Mouse (Mus musculus) right cerebral cortex, adult 18-20 months (tissue): Measurements from ENCODE around the gene Ifnz.
"Not testable (repeated sequence)": the region's sequence is repeated elsewhere in the genome, so short reads cannot be mapped to it uniquely, and the experiment has no call there.

Experiments
- DNase-seq: peaks from one replicate; pipeline ENCODE4 v3.0.0; 2022; ENCODE audit warnings: mixed read lengths

Ifnz gene

DNA sequence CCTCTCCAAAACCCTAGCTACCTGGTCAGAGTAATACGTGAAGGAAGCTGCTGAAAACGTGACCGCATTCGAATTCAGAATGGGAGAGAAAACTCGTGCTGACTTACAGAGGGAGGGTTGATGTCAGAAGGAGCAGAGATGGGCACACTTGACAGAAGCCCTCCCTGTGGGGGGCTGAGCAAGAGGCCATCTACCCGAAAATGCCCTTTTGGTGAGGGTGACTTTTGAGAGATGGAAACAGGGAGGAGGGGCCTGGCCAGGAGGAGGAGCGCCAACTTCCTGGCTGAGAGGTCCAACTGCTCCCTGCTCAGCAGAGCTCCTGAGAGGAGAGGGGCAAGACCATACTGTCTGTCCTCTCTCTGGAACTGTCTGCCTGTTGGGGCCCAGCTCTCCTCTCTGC, at the start of gene Ifnz:
Ifnz (plus strand) TSS at position 301 of the 400 bp plus-strand sequence.
- DNase-seq, result not testable (repeated sequence)

DNA sequence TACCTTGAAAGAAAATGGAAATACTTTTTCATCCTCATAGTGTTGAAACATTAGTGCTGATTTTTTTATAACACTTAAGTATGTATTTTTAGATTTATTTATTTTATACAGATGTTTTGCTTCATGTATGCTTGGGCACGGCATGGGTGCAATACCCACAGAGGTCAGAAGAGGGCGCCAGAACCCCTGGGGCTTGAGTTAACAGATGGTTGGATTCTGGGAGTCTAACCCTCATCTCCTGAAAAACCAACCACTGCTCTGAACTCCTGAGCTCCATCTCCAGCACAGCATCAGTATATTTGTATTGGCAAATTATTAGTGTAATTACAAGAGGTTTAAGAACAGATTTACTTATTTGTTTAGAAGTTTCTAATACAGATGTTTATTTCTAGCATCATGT, 43.5 kb upstream of the Ifnz start:
- peak; percentile 28 for DNase-seq

DNA sequence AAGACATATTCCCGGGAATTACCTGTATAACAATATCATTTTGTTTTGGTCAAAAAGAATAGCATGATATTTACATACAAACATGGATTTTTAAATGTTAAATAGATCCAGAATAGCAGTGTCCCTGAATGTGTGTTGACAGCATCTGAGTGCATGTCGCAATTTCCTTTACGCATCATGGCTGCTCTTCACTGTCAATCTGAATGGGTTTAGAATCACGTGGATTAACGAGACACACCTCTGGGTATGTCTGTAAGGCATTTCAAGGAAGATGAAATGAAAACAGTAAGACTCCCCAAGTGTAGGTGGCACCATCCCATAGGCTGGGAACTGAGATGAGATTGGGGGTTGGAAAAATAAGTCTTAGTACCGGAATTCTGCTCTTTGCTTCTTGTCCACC, 42.9 kb upstream of the Ifnz start:
- no peak for DNase-seq

DNA sequence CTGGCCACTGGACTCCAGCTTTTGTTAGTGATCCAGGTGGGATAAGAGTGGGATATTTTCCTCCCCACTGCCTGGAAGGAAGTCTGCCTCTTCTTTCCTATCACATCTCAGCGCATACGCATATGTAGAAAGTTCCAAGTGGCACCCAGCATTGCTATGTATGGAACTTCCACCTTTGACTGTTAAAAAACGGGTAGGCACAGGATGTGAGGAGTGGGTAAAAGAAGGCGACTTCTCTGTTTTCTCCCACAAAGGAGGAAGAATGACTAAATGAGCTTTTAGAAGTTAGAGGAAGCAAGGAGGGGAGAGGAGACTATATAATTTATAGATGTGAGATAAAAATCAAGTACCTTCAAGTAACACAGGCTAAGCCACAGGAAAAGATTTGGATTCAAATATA, 40.5 kb upstream of the Ifnz start:
- DNase-seq, result no peak

DNA sequence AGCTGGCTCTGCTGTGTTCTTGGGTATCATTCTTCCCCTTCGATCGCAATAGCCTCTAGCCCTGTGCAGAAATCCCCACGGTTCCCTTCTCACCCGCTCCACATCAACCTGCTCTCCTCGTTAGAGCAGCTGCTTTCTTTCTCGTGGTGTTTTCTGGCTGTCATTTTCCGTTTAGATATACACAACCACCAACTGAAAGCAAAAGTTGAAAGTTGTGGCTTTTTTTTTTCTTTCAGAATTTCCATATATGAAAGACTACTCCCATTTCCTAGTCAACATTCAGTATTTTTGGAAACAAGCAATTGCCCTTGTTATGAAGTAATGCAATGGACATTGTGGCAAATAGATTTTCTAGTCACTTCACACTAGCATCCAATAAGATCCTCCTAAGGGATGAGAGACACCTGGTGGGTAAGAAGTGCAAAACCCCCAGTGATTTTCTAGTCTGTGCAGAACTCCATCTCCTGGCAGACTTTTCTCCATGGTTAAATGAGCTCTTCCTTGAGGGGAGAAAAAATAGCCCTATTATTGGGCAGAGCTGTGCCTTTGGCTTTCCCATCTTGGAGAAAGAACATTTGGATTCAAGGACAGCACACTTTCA, 39.1 kb upstream of the Ifnz start:
- DNase-seq, result no peak

DNA sequence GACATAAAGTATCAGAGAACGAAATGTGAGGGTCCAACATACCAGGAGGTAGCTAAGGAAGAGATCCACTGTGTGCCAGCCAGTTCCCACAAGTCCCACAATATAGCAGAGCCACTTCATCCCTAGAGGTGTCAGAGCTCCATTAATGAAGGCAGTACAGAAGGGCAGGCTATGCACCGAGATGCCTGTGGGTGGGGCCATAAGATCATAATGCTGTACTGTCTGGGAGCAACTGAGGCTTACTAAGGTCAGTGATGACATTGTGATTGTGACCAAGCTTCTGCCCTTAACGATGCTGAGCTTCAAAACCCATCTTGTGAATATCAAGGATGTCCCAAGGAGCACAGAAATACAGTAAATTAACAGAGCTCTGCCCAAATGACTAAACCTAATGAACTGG, 37.7 kb upstream of the Ifnz start:
- no peak for DNase-seq

DNA sequence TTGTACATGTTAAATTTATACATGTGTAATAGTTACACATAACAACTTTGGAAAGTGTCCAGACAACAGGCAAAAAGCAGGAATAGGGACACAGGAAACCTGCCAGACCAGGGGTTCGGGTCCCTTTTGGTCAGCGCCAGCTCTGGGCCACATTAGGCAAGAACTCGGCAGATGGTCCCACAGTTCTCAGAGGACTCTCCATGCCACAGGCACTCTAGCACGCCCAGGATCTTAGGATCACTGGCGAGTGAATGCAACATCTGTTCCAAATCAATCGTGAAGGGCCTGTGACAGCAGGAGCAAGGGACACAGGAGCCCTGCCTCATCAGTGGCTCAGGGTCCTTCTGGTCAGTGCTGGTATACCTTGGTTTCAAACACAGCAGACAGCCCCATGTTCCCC, 32.0 kb upstream of the Ifnz start:
- DNase-seq, result no peak

DNA sequence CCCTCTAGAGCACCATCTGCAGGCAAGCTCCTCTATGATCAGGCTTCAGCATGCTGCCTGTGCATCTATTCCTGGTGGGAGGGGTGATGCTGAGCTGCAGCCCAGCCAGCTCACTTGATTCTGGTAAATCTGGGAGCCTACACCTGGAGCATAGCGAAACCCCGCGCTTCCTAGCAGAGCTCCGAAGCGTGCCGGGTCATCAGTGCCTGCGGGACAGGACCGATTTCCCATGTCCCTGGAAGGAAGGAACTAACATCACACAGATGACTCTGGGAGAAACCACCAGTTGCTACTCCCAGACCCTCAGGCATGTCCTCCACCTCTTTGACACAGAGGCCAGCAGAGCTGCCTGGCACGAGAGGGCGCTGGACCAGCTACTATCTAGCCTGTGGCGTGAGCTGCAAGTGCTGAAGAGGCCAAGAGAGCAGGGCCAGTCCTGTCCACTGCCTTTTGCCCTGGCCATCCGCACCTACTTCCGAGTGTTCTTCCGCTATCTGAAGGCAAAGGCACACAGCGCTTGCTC, 27.1 kb upstream of the Ifnz start, which contains the start of gene Gm13271:
Gm13271 (plus strand) TSS at position 51 of the 523 bp plus-strand sequence.
- DNase-seq, result peak; percentile 73

DNA sequence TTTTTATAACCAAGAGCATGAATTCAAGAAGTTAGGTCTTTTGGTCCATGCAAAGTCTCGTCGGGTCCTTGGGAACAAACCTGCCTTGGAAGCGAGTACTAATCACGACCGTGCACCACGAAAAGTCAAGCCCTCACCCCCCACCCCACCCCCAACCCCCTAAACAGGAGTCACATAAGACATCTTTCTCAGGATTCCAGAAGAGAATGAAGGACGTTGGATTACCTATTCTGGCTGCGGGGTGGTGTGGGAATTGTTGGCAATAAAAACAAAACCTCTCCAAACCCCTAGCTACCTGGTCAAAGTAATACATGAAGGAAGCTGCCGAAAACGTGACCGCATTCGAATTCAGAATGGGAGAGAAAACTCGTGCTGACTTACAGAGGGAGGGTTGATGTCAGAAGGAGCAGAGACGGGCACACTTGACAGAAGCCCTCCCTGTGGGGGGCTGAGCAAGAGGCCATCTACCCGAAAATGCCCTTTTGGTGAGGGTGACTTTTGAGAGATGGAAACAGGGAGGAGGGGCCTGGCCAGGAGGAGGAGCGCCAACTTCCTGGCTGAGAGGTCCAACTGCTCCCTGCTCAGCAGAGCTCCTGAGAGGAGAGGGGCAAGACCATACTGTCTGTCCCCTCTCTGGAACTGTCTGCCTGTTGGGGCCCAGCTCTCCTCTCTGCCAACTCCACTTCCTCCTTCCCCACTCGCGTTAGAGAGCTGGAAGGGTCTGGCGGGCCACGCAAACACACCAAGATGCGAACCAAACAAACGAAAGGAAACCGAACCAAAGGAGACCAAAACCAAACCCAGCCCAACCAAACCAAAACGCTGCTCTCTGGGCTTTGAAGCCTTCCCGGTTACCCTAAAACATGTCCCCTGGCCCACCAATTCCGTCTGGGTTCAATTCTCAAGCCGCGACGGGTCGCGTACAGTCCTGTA, 25.1 kb upstream of the Ifnz start:
- DNase-seq, result not testable (repeated sequence)

DNA sequence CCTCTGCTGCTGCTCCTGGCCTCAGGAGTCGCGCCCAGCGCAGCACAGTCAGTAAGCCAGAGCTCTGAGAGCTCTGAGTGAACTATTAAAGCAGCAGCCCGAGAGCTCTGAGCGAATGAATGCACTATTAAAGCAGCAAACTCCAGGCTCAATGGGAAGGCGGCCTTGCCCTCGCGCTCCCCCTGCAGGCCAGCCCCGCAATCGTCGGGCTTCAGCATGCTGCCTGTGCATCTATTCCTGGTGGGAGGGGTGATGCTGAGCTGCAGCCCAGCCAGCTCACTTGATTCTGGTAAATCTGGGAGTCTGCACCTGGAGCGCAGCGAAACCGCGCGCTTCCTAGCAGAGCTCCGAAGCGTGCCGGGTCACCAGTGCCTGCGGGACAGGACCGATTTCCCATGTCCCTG, 24.3 kb upstream of the Ifnz start:
- peak; percentile 88 for DNase-seq

DNA sequence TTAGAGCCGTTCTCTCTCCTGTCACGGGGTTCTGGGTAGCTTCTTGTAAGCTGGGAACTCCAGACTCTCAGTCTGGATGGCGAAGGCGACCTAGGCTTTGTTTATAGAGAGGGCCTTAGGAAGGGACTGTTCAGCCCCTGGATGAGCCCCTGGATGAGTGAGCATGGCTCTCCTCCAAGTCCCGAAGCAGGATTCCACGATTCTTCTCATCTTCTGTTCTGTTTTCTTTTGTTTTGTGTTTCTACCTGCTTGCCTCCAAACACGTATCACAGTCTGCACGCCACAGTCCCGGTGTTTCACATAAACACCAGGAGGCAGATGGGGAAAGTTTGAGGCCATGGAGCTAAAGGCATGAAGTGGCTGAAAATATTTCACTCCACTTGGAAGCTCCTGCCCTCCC, 23.2 kb upstream of the Ifnz start:
- DNase-seq, result not testable (repeated sequence)

DNA sequence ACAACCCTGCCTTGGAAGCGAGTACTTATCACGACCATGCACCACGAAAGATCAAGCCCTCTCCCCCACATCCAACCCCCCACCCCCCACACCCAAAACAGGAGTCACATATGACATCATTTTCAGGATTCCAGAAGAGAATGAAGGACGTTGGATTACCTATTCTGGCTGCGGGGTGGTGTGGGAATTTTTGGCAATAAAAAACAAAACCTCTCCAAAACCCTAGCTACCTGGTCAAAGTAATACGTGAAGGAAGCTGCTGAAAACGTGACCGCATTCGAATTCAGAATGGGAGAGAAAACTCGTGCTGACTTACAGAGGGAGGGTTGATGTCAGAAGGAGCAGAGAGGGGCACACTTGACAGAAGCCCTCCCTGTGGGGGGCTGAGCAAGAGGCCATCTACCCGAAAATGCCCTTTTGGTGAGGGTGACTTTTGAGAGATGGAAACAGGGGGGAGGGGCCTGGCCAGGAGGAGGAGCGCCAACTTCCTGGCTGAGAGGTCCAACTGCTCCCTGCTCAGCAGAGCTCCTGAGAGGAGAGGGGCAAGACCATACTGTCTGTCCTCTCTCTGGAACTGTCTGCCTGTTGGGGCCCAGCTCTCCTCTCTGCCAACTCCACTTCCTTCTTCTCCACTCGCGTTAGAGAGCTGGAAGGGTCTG, 22.2 kb upstream of the Ifnz start, which contains the start of gene Gm13283:
Gm13283 (plus strand) TSS at position 510 of the 659 bp plus-strand sequence.
- DNase-seq, result peak; percentile 10

DNA sequence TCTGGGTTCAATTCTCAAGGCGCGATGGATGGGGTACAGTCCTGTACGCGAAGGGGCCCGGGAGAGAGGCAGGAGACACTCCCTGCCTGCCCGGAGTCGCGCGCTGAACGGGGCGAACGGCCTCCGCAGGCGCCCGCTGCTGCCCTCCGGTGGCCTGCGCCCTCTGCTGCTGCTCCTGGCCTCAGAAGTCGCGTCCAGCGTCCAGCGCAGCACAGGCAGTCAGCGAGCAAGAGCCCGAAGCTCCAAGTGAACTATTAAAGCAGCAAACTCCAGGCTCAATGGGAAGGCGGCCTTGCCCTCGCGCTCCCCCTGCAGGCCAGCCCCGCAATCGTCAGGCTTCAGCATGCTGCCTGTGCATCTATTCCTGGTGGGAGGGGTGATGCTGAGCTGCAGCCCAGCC, 21.5 kb upstream of the Ifnz start:
- DNase-seq, result peak; percentile 46

DNA sequence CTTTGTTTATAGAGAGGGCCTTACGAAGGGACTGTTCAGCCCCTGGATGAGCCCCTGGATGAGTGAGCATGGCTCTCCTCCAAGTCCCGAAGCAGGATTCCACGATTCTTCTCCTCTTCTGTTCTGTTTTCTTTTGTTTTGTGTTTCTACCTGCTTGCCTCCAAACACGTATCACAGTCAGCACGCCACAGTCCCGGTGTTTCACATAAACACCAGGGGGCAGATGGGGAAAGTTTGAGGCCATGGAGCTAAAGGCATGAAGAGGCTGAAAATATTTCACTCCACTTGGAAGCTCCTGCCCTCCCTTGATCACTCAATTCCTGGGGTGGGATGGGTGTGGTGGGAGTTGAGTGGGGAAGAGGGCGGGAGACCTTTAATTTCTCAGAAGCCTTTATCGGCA, 20.2 kb upstream of the Ifnz start:
- DNase-seq, result peak; percentile 63

DNA sequence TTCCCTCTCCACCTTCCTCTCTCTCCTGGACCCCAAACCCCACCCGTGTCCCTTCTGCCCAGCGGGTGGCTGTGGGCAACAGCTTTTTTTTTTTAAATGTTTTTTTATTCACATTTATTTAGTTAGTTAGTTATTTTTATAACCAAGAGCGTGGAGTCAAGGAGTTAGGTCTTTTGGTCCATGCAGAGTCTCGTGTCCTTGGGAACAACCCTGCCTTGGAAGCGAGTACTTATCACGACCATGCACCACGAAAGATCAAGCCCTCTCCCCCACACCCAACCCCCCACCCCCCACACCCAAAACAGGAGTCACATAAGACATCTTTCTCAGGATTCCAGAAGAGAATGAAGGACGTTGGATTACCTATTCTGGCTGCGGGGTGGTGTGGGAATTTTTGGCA, 19.6 kb upstream of the Ifnz start:
- not testable (repeated sequence) for DNase-seq

DNA sequence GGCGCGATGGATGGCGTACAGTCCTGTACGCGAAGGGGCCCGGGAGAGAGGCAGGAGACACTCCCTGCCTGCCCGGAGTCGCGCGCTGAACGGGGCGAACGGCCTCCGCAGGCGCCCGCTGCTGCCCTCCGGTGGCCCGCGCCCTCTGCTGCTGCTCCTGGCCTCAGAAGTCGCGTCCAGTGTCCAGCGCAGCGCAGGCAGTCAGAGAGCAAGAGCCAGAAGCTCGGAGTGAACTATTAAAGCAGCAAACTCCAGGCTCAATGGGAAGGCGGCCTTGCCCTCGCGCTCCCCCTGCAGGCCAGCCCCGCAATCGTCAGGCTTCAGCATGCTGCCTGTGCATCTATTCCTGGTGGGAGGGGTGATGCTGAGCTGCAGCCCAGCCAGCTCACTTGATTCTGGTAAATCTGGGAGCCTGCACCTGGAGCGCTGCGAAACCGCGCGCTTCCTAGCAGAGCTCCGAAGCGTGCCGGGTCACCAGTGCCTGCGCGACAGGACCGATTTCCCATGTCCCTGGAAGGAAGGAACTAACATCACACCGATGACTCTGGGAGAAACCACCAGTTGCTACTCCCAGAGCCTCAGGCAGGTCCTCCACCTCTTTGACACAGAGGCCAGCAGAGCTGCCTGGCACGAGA, 18.4 kb upstream of the Ifnz start:
- DNase-seq, result peak; percentile 9

DNA sequence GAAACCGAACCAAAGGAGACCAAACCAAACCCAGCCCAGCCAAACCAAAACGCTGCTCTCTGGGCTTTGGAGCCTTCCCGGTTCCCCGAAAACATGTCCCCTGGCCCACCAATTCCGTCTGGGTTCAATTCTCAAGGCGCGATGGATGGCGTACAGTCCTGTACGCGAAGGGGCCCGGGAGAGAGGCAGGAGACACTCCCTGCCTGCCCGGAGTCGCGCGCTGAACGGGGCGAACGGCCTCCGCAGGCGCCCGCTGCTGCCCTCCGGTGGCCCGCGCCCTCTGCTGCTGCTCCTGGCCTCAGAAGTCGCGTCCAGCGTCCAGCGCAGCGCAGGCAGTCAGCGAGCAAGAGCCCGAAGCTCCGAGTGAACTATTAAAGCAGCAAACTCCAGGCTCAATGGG, 8.4 kb upstream of the Ifnz start, which contains the start of gene Gm13290:
Gm13290 (plus strand) TSS at position 301 of the 400 bp plus-strand sequence.
- not testable (repeated sequence) for DNase-seq

DNA sequence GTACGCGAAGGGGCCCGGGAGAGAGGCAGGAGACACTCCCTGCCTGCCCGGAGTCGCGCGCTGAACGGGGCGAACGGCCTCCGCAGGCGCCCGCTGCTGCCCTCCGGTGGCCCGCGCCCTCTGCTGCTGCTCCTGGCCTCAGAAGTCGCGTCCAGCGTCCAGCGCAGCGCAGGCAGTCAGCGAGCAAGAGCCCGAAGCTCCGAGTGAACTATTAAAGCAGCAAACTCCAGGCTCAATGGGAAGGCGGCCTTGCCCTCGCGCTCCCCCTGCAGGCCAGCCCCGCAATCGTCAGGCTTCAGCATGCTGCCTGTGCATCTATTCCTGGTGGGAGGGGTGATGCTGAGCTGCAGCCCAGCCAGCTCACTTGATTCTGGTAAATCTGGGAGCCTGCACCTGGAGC, 5.3 kb upstream of the Ifnz start, which contains the start of gene Gm13289:
Gm13289 (plus strand) TSS at position 301 of the 400 bp plus-strand sequence.
- DNase-seq, result not testable (repeated sequence)

DNA sequence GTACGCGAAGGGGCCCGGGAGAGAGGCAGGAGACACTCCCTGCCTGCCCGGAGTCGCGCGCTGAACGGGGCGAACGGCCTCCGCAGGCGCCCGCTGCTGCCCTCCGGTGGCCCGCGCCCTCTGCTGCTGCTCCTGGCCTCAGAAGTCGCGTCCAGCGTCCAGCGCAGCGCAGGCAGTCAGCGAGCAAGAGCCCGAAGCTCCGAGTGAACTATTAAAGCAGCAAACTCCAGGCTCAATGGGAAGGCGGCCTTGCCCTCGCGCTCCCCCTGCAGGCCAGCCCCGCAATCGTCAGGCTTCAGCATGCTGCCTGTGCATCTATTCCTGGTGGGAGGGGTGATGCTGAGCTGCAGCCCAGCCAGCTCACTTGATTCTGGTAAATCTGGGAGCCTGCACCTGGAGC, 2.4 kb upstream of the Ifnz start, which contains the start of gene Gm13272:
Gm13272 (plus strand) TSS at position 301 of the 400 bp plus-strand sequence.
- DNase-seq, result not testable (repeated sequence)

DNA sequence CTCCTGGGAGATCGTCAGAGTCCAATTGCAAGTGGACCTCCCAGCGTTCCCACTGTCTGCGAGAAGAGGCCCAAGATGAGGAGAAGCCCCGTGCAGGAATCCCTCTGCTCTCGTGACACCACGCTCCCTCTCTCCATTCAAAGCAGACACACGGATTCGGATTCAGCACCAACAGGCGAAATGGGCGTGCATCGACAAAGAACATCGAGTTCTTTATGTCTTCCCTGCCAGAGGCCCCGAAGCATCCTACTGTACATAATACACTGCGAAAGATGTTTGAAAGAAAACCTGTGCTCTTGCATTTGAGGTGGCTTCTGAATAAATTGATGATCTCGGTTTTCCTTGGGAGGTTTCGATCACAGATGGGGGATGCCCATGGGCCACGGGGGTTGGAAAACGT, 1.6 kb upstream of the Ifnz start:
- not testable (repeated sequence) for DNase-seq

DNA sequence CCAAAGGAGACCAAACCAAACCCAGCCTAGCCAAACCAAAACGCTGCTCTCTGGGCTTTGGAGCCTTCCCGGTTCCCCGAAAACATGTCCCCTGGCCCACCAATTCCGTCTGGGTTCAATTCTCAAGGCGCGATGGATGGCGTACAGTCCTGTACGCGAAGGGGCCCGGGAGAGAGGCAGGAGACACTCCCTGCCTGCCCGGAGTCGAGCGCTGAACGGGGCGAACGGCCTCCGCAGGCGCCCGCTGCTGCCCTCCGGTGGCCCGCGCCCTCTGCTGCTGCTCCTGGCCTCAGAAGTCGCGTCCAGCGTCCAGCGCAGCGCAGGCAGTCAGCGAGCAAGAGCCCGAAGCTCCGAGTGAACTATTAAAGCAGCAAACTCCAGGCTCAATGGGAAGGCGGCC, 404 bp downstream of the Ifnz start:
- not testable (repeated sequence) for DNase-seq

DNA sequence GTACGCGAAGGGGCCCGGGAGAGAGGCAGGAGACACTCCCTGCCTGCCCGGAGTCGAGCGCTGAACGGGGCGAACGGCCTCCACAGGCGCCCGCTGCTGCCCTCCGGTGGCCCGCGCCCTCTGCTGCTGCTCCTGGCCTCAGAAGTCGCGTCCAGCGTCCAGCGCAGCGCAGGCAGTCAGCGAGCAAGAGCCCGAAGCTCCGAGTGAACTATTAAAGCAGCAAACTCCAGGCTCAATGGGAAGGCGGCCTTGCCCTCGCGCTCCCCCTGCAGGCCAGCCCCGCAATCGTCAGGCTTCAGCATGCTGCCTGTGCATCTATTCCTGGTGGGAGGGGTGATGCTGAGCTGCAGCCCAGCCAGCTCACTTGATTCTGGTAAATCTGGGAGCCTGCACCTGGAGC, 3.5 kb downstream of the Ifnz start, which contains the start of gene Gm13276:
Gm13276 (plus strand) TSS at position 301 of the 400 bp plus-strand sequence.
- not testable (repeated sequence) for DNase-seq
